Mouse (Mus musculus) hindbrain, embryonic 11.5 days (tissue): ENCODE results near the gene Ryr3. TPM values are rescaled to one million over a fixed set of nuclear protein-coding genes. Genes with fewer than 3 reads are reported as not detected.

Experiments used
- ATAC-seq: fragments of 200-750 bp; cut with Nextera tagmentation; 2 replicates; pipeline ENCODE4 v1.8.0; 2017; ENCODE audit warnings: mild to moderate bottlenecking, moderate TSS enrichment, moderate library complexity; ENCODE audit not compliant: low FRiP score
- DNase-seq: peaks from one replicate; pipeline ENCODE4 v3.0.0-alpha.2; 2015; ENCODE audit warnings: low spot score
- H3K27ac ChIP-seq: fragments of 300-500 bp; sonication (generic); 2 replicates; pipeline ENCODE4 v1.5.1; 2014; ENCODE audit warnings: mild to moderate bottlenecking, low read depth, low read length
- H3K27me3 ChIP-seq: fragments of 300-500 bp; sonication (generic); 2 replicates; pipeline ENCODE4 v1.6.1; 2014; ENCODE audit warnings: mild to moderate bottlenecking, low read length, moderate library complexity, mixed read lengths; ENCODE audit not compliant: control insufficient read depth, insufficient read depth
- H3K36me3 ChIP-seq: fragments of 300-500 bp; sonication (generic); 2 replicates; pipeline ENCODE4 v1.6.1; 2014; ENCODE audit warnings: mild to moderate bottlenecking, low read length, moderate library complexity, mixed read lengths; ENCODE audit not compliant: control insufficient read depth, insufficient read depth
- H3K4me1 ChIP-seq: fragments of 300-500 bp; sonication (generic); replicated peaks from 2 replicates; pipeline ENCODE4 v1.6.1; 2014; ENCODE audit warnings: low read length, mixed read lengths; ENCODE audit not compliant: control insufficient read depth, insufficient read depth
- H3K4me2 ChIP-seq: fragments of 300-500 bp; sonication (generic); replicated peaks from 2 replicates; pipeline ENCODE4 v1.6.1; 2014; ENCODE audit warnings: mild to moderate bottlenecking, low read depth, low read length
- H3K4me3 ChIP-seq: fragments of 300-500 bp; sonication (generic); 2 replicates; pipeline ENCODE4 v1.5.1; 2014; ENCODE audit warnings: low read depth, low read length
- H3K9ac ChIP-seq: fragments of 300-500 bp; sonication (generic); 2 replicates; pipeline ENCODE4 v1.6.1; 2014; ENCODE audit warnings: low read depth, low read length
- H3K9me3 ChIP-seq: fragments of 300-500 bp; sonication (generic); 2 replicates; pipeline ENCODE4 v1.6.1; 2016; ENCODE audit warnings: low read length; ENCODE audit not compliant: control insufficient read depth
- WGBS: fragments of 180-500 bp; shearing (Covaris S2); extraction: QIAGEN DNeasy Blood & Tissue Kit; methylation state at CpG from one replicate; pipeline ENCODE4 v1.1.7; 2014; 5-methylcytosine and 5-hydroxymethylcytosine counted together
- polyA plus RNA-seq: library from polyadenylated mRNA; unstranded; fragments of >200 nt; fragmentation: Nextera tagmentation; extraction: Ambion mirVana; gene quantifications from 2 replicates; pipeline ENCODE4 v1.2.1, GENCODE M21; 2014

The Ryr3 gene
- polyA plus RNA-seq, 1 experiment from 2014 or later = 1.9 TPM

- no peaks in the 10 kb centered on the region for H3K9me3 ChIP-seq
- WGBS = 79% methylated on average over 1 of the region's 1 CpGs
- no peak overlapping the region for H3K4me3 ChIP-seq
- H3K27ac ChIP-seq = no peak overlapping the region
- no peak overlapping the region for H3K9ac ChIP-seq
- H3K4me2 ChIP-seq = no peak overlapping the region
- ATAC-seq (no peak), DNase-seq (no peak)
- no peaks in the 10 kb centered on the region for H3K36me3 ChIP-seq
- H3K4me1 ChIP-seq = no peaks in the 10 kb centered on the region
- H3K27me3 ChIP-seq = no peaks in the 10 kb centered on the region
These were observed 198.6 kb downstream of the Ryr3 start for GRCm38 (mm10) chr2:113018278-113018677.

DNA sequence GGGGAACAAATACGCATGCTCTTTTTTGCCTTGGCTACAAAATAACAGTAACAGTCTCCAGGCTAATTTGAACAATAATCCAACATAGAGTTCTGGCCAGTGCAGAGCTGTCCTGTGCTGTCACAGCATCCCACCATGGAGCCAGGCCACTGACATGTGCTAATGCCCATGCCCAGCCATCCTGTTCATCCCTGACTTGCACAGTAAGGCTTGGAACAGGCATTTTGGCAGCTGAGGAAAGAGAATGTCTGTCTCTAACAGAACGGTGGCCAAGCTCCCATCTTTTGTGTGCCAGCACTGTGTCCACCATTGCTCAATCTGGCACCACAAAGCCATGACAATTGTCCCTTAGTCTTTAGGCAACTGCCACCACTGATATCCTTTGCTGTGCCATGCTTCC lies 200.7 kb downstream of the Ryr3 start:
- H3K36me3 ChIP-seq = no peaks in the 10 kb centered on the region
- H3K27ac ChIP-seq = no peak overlapping the region
- H3K4me3 ChIP-seq = no peak overlapping the region
- H3K4me2 ChIP-seq = no peak overlapping the region
- no peak overlapping the region for H3K9ac ChIP-seq
- H3K9me3 ChIP-seq = no peaks in the 10 kb centered on the region
- no peak; the same call in 1 of the 2 replicates for ATAC-seq
- H3K4me1 ChIP-seq = no peaks in the 10 kb centered on the region
- no peak for DNase-seq
- WGBS = 98% methylated on average over 2 of the region's 2 CpGs
- no peaks in the 10 kb centered on the region for H3K27me3 ChIP-seq

GRCm38 (mm10) chr2:113008961-113009740 lies 207.7 kb downstream of the Ryr3 start:
- 78% methylated on average over 11 of the region's 11 CpGs for WGBS
- no peaks in the 10 kb centered on the region for H3K4me1 ChIP-seq
- H3K36me3 ChIP-seq = no peaks in the 10 kb centered on the region
- no peak overlapping the region for H3K27ac ChIP-seq
- no peak overlapping the region for H3K4me2 ChIP-seq
- no peak overlapping the region for H3K9ac ChIP-seq
- no peaks in the 10 kb centered on the region for H3K27me3 ChIP-seq
- H3K4me3 ChIP-seq = no peak overlapping the region
- no peak for DNase-seq
- ATAC-seq = no peak
- H3K9me3 ChIP-seq = no peaks in the 10 kb centered on the region

DNA sequence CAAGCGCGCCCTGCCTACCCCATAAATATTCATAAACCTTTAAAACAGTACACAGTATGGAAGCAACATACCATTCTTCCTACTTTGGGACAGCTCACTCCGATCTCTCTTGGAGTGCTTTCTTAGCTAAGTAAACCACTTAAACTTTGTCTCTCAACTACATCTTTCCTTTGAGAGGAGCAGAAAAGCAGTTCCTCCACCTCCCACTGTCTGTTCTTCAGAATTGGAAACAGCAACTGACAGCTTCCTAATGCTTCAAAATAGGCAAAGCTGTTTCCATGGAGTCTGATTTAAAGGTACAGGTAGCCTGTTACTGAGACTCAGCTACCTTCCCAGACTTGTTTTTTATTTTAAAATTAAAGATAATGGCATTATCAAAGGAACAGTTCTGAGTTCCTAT lies 218.4 kb downstream of the Ryr3 start:
- Histone ChIP-seq H3K4me2 (no peak overlapping the region), H3K9ac (no peak overlapping the region), H3K27ac (no peak overlapping the region), H3K27me3 (no peaks in the 10 kb centered on the region), H3K9me3 (no peaks in the 10 kb centered on the region), H3K4me1 (no peaks in the 10 kb centered on the region), H3K36me3 (no peaks in the 10 kb centered on the region), H3K4me3 (no peak overlapping the region)
- no peak for ATAC-seq
- WGBS = 88% methylated on average over 3 of the region's 3 CpGs
- DNase-seq = no peak

DNA sequence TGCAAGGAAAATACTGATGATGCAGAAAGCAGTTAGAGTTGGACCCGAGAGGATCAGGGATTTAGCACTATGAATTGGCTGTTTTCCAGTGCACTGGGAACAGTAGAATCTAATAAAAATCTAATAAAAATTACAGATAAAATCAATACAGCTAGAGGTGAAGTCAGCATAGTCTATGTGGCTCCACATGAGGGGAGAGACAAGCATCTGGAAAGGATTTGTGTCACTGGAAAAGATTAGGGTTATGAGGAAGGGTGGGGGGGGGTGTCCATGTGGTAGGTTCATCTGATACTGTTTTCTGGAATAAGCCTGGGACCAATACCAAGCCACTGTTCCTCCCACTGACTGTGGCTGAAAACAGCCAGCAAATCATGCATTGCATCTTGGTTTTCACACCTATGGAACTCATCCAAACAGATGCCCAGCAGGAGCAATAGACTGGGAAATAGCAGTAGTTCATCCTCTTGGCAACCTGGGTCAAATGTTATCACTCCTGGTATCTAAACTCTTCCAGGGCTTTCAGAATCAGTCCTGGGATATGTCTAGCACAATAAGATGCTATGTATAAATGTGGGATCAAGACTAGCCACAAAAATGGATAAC lies 233.9 kb downstream of the Ryr3 start:
- DNase-seq = no peak
- 64% methylated on average over 1 of the region's 1 CpGs for WGBS
- H3K36me3 ChIP-seq = no peaks in the 10 kb centered on the region
- no peak overlapping the region for H3K9ac ChIP-seq
- H3K9me3 ChIP-seq = no peaks in the 10 kb centered on the region
- no peaks in the 10 kb centered on the region for H3K4me1 ChIP-seq
- H3K4me3 ChIP-seq = no peak overlapping the region
- H3K27ac ChIP-seq = no peak overlapping the region
- ATAC-seq = no peak
- no peaks in the 10 kb centered on the region for H3K27me3 ChIP-seq
- no peak overlapping the region for H3K4me2 ChIP-seq

- no peak overlapping the region for H3K4me3 ChIP-seq
- DNase-seq = no peak
- no peak overlapping the region for H3K4me2 ChIP-seq
- H3K9ac ChIP-seq = no peak overlapping the region
- no peaks in the 10 kb centered on the region for H3K4me1 ChIP-seq
- H3K27ac ChIP-seq = no peak overlapping the region
- H3K27me3 ChIP-seq = no peaks in the 10 kb centered on the region
- H3K36me3 ChIP-seq = no peaks in the 10 kb centered on the region
- 77% methylated on average over 14 of the region's 14 CpGs for WGBS
- no peaks in the 10 kb centered on the region for H3K9me3 ChIP-seq
- ATAC-seq = peak; percentile 53; the same call in 1 of the 2 replicates
These were observed 249.9 kb downstream of the Ryr3 start for GRCm38 (mm10) chr2:112966807-112967625.

DNA sequence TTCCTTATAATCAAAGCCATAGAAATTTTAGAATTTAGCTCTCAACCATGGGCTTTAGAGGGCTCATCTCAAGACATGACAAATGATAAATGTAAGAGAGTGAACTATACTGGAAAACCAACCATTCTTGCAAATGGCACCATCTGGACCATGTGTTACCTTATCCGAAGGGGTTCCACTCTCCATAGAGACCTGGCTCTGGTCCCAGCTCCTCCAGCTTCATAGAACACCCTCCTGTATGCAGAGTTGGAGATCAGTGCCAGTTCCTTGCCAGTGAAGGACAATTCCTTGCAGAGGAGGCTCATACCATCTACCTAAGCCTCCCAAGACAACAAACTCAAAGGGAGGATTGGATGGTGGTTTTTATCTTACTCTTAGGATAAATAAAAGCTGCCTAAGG lies 268.0 kb downstream of the Ryr3 start:
- no peak overlapping the region for H3K4me3 ChIP-seq
- 87% methylated on average over 1 of the region's 1 CpGs for WGBS
- H3K9ac ChIP-seq = no peak overlapping the region
- H3K36me3 ChIP-seq = no peaks in the 10 kb centered on the region
- DNase-seq (no peak), ATAC-seq (no peak)
- H3K27ac ChIP-seq = no peak overlapping the region
- no peaks in the 10 kb centered on the region for H3K4me1 ChIP-seq
- H3K4me2 ChIP-seq = no peak overlapping the region
- H3K9me3 ChIP-seq = no peaks in the 10 kb centered on the region
- H3K27me3 ChIP-seq = no peaks in the 10 kb centered on the region

DNA sequence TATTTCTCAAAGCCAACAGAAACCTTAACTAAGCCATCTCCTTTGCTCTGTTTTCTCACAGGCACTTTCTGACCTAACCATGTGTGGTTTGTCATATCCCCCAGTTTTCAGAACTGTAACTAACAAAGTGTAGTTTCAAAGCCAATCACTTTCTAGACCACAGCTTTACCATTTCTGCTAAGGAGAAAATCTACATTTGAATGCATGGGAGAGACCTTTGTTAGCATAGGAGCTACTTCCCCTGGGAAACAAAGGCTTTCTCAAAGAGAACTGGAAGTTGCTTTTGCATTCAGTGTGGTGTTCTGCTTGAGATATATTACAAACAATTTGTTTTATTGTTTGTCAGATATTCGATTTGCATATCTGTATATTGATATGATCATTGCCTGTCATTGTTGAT lies 285.1 kb downstream of the Ryr3 start:
- WGBS = 56% methylated on average over 1 of the region's 1 CpGs
- Histone ChIP-seq H3K4me1 (no peaks in the 10 kb centered on the region), H3K4me2 (no peak overlapping the region), H3K9ac (no peak overlapping the region), H3K27ac (no peak overlapping the region), H3K9me3 (no peaks in the 10 kb centered on the region), H3K4me3 (no peak overlapping the region), H3K36me3 (no peaks in the 10 kb centered on the region), H3K27me3 (no peaks in the 10 kb centered on the region)
- ATAC-seq (no peak), DNase-seq (no peak)
